ENCODE assay signal across 14 mouse cellular contexts in the genomic region with DNA sequence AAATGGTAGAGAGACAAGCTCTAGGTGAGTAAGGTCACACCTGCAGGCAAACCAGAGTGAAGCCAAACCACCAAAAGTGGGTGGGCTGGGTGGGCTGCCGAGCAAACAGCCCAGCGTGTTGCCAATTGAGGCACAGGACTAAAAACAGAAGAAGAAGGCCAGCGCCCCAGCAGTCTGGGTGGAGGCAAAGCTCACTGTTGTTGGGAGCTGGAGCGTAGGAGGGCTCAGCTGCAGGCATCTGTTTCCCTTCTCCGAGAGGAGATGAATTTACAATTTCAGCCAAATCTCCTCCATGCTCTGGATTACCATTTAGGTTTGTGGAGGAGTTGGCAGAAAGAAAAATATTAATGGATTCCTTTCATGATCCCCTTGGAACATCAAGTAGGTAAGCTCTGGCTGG.
DNase-seq lines count a peak whose midpoint lies in the region.
"Had no signal": no experiment of that assay in that cellular context is flagged by ENCODE, and none has a peak within 500 bp of the region (broad histone marks: within the 10 kb centered on the region; RNA-seq: fewer than 3 reads in every experiment).

No protein-coding gene starts in this region.

- intact Hi-C loops in heart, postnatal 10 days (cut with DNase I) = no loop called here
- intact Hi-C loops in heart, postnatal 25 days (cut with DNase I) = no loop called here
- intact Hi-C loops in left cerebral cortex, postnatal 25 days (cut with DNase I) = no loop called here

- peak; percentile 30 to 31 for DNase-seq in heart, postnatal 10 days
- no peak for DNase-seq in heart, postnatal 25 days (ENCODE audit: low spot score)
- DNase-seq in ovary, postnatal 36 days (ENCODE audit: low spot score) = peak; percentile 6
- no peak for DNase-seq in ovary, adult 18-20 months (ENCODE audit: low spot score)
- DNase-seq in left cerebral cortex, postnatal 25 days (ENCODE audit: low spot score in 2 of 2) = peak; percentile 8 to 64
- peak; percentile 9 for DNase-seq in right cerebral cortex, postnatal 25 days
- no peak for DNase-seq in testis, postnatal 14 days (ENCODE audit: low spot score)
- DNase-seq in adipocyte (ENCODE audit: low spot score) = no peak
- DNase-seq: cerebellum, adult 2 months; gastrocnemius, postnatal 25 days; heart, adult 2 months; kidney, adult 8-10 months; kidney, postnatal 36 days; thymus, postnatal 25 days had no signal

Comparison
In these comparisons a context has a peak if more than half of its experiments do, and no peak if none do; other contexts are left out.
1. DNase-seq: peak in heart, postnatal 10 days (2 of 2), ovary, postnatal 36 days (single experiment), left cerebral cortex, postnatal 25 days (2 of 2) and right cerebral cortex, postnatal 25 days (single experiment); none in heart, postnatal 25 days (single experiment), ovary, adult 18-20 months (single experiment), testis, postnatal 14 days (single experiment) and adipocyte (single experiment).